Mouse (Mus musculus) bone marrow, adult 2 months (tissue): ENCODE data around the gene Ssh3.

Source experiments
- CTCF ChIP-seq: fragments of 200-500 bp; IDR thresholded peaks from 2 replicates; pipeline ENCODE4 v1.5.1; 2011; ENCODE audit warnings: low read length, control low read depth; ENCODE audit not compliant: control insufficient read depth, insufficient read depth
- POLR2A ChIP-seq: fragments of 200-500 bp; IDR thresholded peaks from 2 replicates; pipeline ENCODE4 v1.6.1; 2011; ENCODE audit warnings: low read depth, mild to moderate bottlenecking, control low read depth, low read length, borderline replicate concordance; ENCODE audit not compliant: control insufficient read depth

DNA sequence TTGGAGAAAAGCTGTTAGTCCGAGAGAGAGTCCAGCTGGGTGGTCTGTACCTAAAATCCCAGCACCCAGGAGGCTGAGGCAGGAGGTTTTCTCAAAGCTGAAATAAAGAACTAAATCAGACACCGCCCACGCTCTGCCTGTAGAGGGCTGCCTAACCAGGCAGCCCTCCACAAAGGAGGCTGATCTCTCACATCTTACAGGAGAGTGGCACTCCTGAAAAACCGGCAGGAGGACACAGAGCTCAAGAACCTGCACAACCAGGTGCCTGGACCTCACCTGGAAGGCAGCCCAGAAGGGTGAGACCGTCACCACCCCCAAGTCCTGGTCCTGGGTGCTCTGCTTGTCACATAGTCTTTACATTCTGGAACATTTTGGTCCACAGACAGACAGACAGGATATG is 28.9 kb upstream of the Ssh3 start:
- TF ChIP-seq POLR2A (no peak), CTCF (peak; percentile 18; the same call in 1 of the 2 replicates)
